Mouse (Mus musculus) layer of hippocampus, adult 18-20 months (tissue): ENCODE results near the gene Ppp1r27. TPM values are rescaled to one million over a fixed set of nuclear protein-coding genes. Genes with fewer than 3 reads are reported as not detected.
A peak's percentile ranks its signal among the peaks of the same experiment; 100 is the strongest.
"Not testable (repeated sequence)": the region's sequence is repeated elsewhere in the genome, so short reads cannot be mapped to it uniquely, and the experiment has no call there.

Experiments
- DNase-seq, 2 experiments: peaks; one replicate each; pipeline ENCODE4 v3.0.0; 2022; ENCODE audit warnings: low spot score in 2 of 2
- long read RNA-seq: library from polyadenylated mRNA; stranded (forward); transcript quantifications from one replicate; pipeline ENCODE4 v2.0.0, GENCODE M21; 2021
- total RNA-seq, 2 experiments: library from RNA; stranded (reverse); gene quantifications; 2 replicates each; pipeline ENCODE4 v1.2.3; 2021

Gene Ppp1r27
- total RNA-seq: not detected
- long read RNA-seq: 0 reads

- DNase-seq: no peak
These were observed at the start of gene Ppp1r27 for GRCm38 (mm10) chr11:120550810-120551440. Gene Ppp1r27, minus strand, starts transcription at chr11:120551132.

GRCm38 (mm10) chr11:120600716-120601115, 49.8 kb upstream of the Ppp1r27 start:
- no peak for DNase-seq

- DNase-seq: no peak
These were observed 48.1 kb upstream of the Ppp1r27 start for GRCm38 (mm10) chr11:120598990-120599549.

GRCm38 (mm10) chr11:120598283-120598989, 47.5 kb upstream of the Ppp1r27 start, which contains the start of the genes Alyref and Anapc11:
Gene Alyref, minus strand, starts transcription at chr11:120598365.
Gene Anapc11, plus strand, starts transcription at chr11:120598421.
- peak; percentile 91 to 95 for DNase-seq

- no peak for DNase-seq
These were observed 46.6 kb upstream of the Ppp1r27 start for GRCm38 (mm10) chr11:120597240-120598235.

- no peak for DNase-seq
These were observed 37.6 kb upstream of the Ppp1r27 start for GRCm38 (mm10) chr11:120588531-120588930.

GRCm38 (mm10) chr11:120583937-120584336, 33.0 kb upstream of the Ppp1r27 start:
- DNase-seq: no peak

- DNase-seq: not testable (repeated sequence)
These were observed 32.0 kb upstream of the Ppp1r27 start for GRCm38 (mm10) chr11:120582982-120583293.

- DNase-seq: peak in 1 of 2 experiments; percentile 33
These were observed 31.5 kb upstream of the Ppp1r27 start for GRCm38 (mm10) chr11:120582268-120582981.

GRCm38 (mm10) chr11:120581490-120582267, 30.7 kb upstream of the Ppp1r27 start, which contains the start of gene Arhgdia:
Gene Arhgdia, minus strand, starts transcription at chr11:120581624.
- DNase-seq: peak; percentile 85 to 91

- peak in 1 of 2 experiments; percentile 39 for DNase-seq
These were observed 30.0 kb upstream of the Ppp1r27 start for GRCm38 (mm10) chr11:120580871-120581331.

GRCm38 (mm10) chr11:120580190-120580589, 29.3 kb upstream of the Ppp1r27 start:
- DNase-seq: no peak

- peak in 1 of 2 experiments; percentile 78 for DNase-seq
These were observed 28.6 kb upstream of the Ppp1r27 start for GRCm38 (mm10) chr11:120579316-120580107.

GRCm38 (mm10) chr11:120578694-120579243, 27.8 kb upstream of the Ppp1r27 start:
- DNase-seq: no peak

- DNase-seq: no peak
These were observed 27.2 kb upstream of the Ppp1r27 start for GRCm38 (mm10) chr11:120578024-120578693.

- peak in 1 of 2 experiments; percentile 14 for DNase-seq
These were observed 26.5 kb upstream of the Ppp1r27 start for GRCm38 (mm10) chr11:120577211-120578023.
